Mouse (Mus musculus): ENCODE data around the gene Zfp446.

Zfp446 gene

GRCm38 (mm10) chr7:13024805-13025204, 47.2 kb downstream of the Zfp446 start:
- peak; percentile 77 for DNase-seq (ENCODE audit: low read depth, low spot score)

GRCm38 (mm10) chr7:13025511-13026112, 48.0 kb downstream of the Zfp446 start:
- DNase-seq (ENCODE audit: low read depth, low spot score), result no peak

GRCm38 (mm10) chr7:13028986-13029385, 51.3 kb downstream of the Zfp446 start:
- no peak for DNase-seq (ENCODE audit: low read depth, low spot score)

- DNase-seq (ENCODE audit: low read depth, low spot score), result peak; percentile 61
Observed at GRCm38 (mm10) chr7:13031069-13031468, 53.4 kb downstream of the Zfp446 start.

GRCm38 (mm10) chr7:13031983-13032382, 54.3 kb downstream of the Zfp446 start:
- no peak for DNase-seq (ENCODE audit: low read depth, low spot score)

GRCm38 (mm10) chr7:13032541-13032940, 54.9 kb downstream of the Zfp446 start:
- DNase-seq (ENCODE audit: low read depth, low spot score), result no peak

- DNase-seq (ENCODE audit: low read depth, low spot score), result no peak
Observed at GRCm38 (mm10) chr7:13033451-13034147, 56.0 kb downstream of the Zfp446 start.

GRCm38 (mm10) chr7:13034148-13034977, 56.7 kb downstream of the Zfp446 start, which contains the start of gene Chmp2a:
Gene Chmp2a (minus strand): TSS chr7:13034807.
- peak; percentile 98 for DNase-seq (ENCODE audit: low read depth, low spot score)

All from CD4-positive, CD25-positive, alpha-beta regulatory T cell, adult 2 months (primary cell).